Mouse (Mus musculus) left cerebral cortex, postnatal 36 days (tissue): ENCODE measurements around the gene Spryd3. TPM values are rescaled to one million over a fixed set of nuclear protein-coding genes. Genes with fewer than 3 reads are reported as not detected.
A peak's percentile ranks its signal among the peaks of the same experiment; 100 is the strongest.

ENCODE experiments used
- DNase-seq, 2 experiments: peaks; one replicate each; pipeline ENCODE4 v3.0.0; 2021 to 2022; ENCODE audit warnings: low spot score in 2 of 2, mixed read lengths in 1 of 2
- intact Hi-C: fragments of 180-260 bp; cut with DNase I; formaldehyde crosslinking; loops from one replicate; pipeline ENCODE4 v1.15.1; 2025
- total RNA-seq, 2 experiments: library from RNA; stranded (reverse); gene quantifications; 2 replicates each; pipeline ENCODE4 v1.2.3; 2021

Gene Spryd3
- total RNA-seq, 2 experiments from 2014 or later = 140 to 160 TPM

DNA sequence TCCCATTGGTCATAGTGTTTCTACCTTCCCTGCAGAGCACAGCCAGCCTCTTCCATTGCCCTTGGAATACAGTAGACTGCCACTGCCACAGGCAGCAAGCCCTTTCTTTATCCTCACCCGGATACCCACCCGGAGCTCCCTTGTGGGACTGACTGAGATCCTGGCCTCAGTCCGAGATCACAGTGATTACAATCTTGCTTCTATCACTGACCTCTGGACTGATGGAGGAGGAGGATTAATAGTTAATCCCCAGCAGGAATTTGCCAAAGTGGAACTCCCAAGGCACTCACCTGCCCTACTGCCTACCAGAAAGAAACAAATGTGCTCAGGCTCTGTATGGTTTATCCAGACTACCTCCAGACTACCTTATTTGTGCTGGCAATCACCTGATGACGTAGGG lies 13.5 kb upstream of the Spryd3 start:
- no peak for DNase-seq
- intact Hi-C loops = no loop called here

DNA sequence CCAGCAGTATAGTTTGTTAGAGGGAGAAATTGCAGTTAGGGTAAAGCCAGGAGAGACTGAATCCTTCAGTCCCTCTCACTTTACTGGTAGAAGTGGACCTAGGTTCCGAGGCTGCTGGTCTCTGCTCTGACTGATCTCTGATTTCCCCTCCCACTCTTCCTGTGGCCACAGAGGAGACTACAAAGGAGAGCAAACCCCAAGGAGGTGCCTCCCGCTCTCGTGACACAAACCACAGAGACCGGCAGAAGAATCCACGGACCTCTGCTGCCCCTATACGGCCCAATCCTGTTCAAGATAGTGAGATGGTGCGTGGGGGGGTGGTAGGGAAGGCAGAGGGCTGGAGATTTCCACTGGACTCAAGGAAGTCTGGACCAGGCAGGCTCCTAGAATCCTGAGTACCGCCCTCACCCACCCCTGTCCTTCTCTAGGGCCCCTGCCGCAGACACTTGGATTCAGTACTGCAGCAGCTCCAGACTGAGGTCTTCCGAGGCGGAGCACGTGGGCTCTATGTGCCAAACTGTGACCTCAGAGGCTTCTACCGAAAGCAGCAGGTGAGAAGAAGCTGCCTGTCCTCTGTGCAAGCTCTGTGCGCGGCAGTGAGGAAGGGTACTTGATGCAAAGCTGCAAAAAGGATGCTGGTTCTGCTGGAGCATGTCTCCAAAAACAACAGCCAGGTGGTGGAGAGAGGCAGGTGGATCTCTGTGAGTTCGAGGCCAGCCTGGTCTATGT lies 11.8 kb upstream of the Spryd3 start:
- intact Hi-C loops = loop anchor here (2.0 kb wide), 1 partner anchor 31 kb away; no protein-coding TSS in a partner anchor
- DNase-seq = no peak

- intact Hi-C loops = loop anchor here (2.0 kb wide), 1 partner anchor 30 kb away; no protein-coding TSS in a partner anchor
- peak; percentile 27 to 38 for DNase-seq
Observed at GRCm38 (mm10) chr15:102146882-102147281, 10.8 kb upstream of the Spryd3 start.

DNA sequence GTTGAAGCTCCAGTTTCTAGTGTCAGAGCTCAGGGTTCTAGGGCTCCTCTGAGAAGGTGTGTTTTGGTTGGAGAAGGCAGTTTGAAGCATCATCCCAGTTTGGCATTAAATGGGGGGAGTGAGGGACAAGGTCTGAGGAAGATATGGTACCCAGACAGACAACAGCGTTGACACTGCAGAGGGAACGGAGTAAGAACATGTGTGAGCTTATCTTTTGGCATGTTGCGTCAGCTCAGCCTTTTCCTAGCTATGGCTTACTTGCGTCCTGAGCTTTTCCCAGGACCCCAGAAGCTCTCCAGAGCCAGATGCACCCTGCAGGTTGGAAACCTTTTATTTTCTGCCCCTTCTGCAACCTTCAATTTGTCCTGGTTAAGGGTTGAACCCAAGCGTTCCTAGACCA lies 10.1 kb upstream of the Spryd3 start:
- DNase-seq = no peak
- intact Hi-C loops = loop anchor here (2.0 kb wide), 1 partner anchor 29 kb away; no protein-coding TSS in a partner anchor

GRCm38 (mm10) chr15:102145330-102145729 lies 9.3 kb upstream of the Spryd3 start:
- intact Hi-C loops = no loop called here
- DNase-seq = peak; percentile 55 to 68

DNA sequence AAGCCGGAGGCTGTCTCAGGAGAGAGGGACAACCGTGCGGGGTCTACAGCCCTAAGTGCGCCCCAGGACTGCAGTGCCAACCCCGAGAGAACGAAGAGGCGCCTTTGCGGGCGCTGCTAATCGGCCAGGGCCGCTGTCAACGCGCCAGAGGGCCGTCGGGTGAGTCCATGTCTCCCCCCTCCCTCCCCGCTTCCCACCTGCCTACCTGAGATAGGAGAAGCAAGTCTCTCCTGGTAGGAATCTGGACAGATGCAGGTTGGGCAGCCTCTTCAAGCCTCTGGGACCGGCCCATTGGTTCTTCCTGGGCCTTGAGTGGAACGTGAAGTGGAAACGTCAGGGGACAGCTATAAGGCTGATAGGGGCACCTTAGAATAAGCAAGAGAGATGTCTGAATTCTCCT lies 8.7 kb upstream of the Spryd3 start:
- intact Hi-C loops = no loop called here
- DNase-seq = no peak

DNA sequence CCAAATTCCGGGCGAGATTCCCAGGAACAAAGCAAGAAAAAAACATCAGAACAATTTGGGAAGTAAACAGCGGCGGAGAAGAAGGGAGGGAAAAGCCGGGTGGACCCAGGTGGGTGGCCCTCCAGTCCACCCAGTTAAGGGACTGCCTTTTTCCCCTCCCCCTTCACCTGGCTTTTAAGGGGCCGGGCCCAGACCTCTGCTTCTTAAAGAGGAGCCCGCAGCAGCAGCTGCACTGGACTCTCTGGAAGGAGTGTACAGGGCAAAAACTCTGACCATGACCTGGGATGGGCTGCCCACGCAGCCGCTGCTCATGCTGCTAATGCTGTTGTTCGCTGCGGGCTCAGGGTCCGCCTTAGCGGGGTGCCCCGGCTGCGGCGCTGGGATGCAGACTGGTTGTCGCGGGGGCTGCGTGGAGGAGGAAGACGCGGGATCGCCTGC lies 8.3 kb upstream of the Spryd3 start, which contains the start of gene Igfbp6:
TSS of gene Igfbp6 (plus strand) at position 89 of the 438 bp plus-strand sequence.
- intact Hi-C loops = no loop called here
- peak; percentile 19 to 60 for DNase-seq

GRCm38 (mm10) chr15:102142914-102143912 lies 7.2 kb upstream of the Spryd3 start:
- intact Hi-C loops = no loop called here
- peak; percentile 46 to 48 for DNase-seq

DNA sequence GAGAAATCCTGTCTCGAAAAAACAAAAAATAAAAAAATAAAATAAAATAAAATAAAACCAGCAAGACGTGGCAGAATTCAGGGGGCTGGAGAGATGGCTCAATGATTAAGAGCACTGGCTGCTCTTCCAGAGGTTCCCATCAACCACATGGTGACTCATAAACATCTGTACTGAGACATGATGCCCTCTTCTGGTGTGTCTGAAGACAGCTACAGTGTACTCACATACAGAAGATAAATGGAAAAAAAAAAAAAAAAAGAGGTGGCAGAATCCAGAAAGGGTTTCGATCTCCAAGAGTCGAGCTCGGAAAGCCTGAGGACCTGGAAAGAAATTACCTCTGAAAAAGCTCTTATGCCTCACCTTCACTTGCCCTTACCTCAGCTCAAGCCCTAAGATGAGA lies 5.1 kb upstream of the Spryd3 start:
- intact Hi-C loops = no loop called here
- no peak for DNase-seq

DNA sequence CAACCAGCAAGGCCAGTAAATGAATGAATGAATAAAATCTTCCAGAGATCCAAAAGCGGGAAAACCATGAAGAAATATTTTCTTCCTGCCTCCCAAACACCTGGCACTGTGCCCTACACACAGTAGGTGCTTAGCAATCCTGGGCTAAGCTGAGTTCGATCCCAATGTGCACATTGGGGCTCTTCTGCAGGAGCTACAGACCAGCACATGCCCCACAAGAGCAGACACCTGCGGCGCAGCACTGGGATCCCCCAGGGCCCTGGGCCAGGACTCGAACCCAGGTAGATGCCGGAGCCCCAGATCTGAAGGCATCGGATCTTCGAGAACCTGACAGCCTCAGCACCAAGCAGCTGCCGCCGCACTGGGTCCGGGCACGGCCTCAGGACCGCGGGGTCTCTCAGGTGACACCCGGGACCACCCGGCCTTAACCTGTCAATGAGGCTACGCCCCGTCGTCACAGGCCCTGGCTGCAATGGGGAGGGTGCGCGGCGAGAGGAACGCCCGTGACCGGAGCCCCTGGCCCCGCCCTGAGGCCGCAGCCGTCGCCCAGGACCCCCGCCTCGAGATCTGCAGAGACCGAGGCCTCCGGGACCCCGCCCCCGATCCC lies 409 bp downstream of the Spryd3 start:
- peak; percentile 32 to 37 for DNase-seq
- intact Hi-C loops = no loop called here

- intact Hi-C loops = no loop called here
- no peak for DNase-seq
Observed at GRCm38 (mm10) chr15:102134709-102135108, 1.3 kb downstream of the Spryd3 start.

GRCm38 (mm10) chr15:102133314-102133713 lies 2.7 kb downstream of the Spryd3 start:
- intact Hi-C loops = no loop called here
- no peak for DNase-seq

- DNase-seq = no peak
- intact Hi-C loops = no loop called here
Observed at GRCm38 (mm10) chr15:102126303-102126702, 9.7 kb downstream of the Spryd3 start.

DNA sequence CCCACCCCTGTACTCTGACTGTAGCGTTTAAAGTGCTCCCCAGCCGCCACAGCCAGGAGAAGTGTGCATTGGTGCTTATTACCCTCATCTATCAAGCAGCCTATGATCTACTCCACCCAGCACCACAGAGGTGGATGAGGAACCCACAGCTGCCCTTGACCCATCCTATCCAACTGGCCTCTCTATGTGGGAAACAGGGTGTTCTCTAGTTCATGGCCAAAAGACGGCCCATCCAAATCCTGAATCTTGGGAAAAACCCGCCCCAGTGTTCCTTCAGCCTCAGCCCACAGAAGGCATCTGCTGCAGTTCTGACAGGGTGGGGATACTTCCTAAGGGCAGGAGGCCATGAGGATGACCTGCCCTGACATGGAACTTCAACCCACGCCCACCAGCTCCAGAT lies 15.5 kb downstream of the Spryd3 start:
- DNase-seq = no peak
- intact Hi-C loops = no loop called here

GRCm38 (mm10) chr15:102119831-102120170 lies 16.2 kb downstream of the Spryd3 start:
- intact Hi-C loops = no loop called here
- DNase-seq = no peak

DNA sequence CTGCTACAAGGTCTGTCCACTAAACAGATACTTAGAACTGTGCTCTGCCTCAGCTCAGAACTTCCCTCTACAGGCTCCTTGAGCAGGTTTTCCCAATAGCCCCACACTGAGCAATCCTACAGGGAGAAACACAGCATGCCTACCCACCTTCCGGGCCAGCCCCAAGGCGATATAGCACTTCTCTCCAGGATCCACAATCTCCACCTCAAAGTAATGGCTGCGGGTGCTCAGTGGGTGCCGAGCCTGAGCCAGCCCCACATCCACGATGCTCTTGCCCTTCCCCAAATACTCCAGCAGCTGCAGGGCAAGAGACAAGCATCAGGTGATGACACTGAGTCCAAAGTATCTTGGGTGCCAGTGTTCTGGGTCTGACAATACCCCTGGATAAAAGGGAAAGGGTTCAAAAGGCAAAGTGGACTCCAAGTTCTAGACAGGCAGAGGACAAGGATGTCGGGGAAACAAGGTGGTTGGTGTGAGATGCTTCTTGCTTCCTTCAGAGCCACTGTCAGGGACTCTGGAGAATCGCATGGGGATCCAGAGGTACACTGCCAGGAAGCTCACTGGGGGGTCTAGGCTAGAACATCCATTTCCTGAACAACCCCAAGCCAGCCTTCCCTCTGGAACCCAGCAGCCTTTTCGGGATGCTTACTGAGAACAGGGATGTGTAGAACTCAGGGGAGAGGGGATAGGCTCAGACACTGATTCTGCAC lies 16.8 kb downstream of the Spryd3 start:
- intact Hi-C loops = no loop called here
- DNase-seq = no peak

- intact Hi-C loops = no loop called here
Observed at GRCm38 (mm10) chr15:102118591-102118990, 17.4 kb downstream of the Spryd3 start.

GRCm38 (mm10) chr15:102117461-102118443 lies 18.3 kb downstream of the Spryd3 start:
- intact Hi-C loops = loop anchor here (2.0 kb wide), 1 partner anchor 29 kb away; no protein-coding TSS in a partner anchor
- DNase-seq = no peak

More at GRCm38 (mm10) chr15:102118591-102118990, 17.4 kb downstream of the Spryd3 start:
- no peak for DNase-seq
